Mouse (Mus musculus): ENCODE data around the gene Utp6. TPM values are rescaled to one million over a fixed set of nuclear protein-coding genes. Genes with fewer than 3 reads are reported as not detected.

Gene Utp6
- polyA plus RNA-seq, 1 experiment from 2014 or later, result 87.5 TPM

- Histone ChIP-seq H3K9ac (ENCODE audit: low read depth, low read length) (no peak overlapping the region), H3K4me3 (ENCODE audit: low read depth, low read length) (no peak overlapping the region), H3K36me3 (ENCODE audit: control insufficient read depth, insufficient read depth, low read length) (no peaks in the 10 kb centered on the region), H3K4me2 (replicated peaks; ENCODE audit: low read depth, low read length) (no peak overlapping the region), H3K9me3 (ENCODE audit: control insufficient read depth, low read length) (no peaks in the 10 kb centered on the region), H3K27ac (ENCODE audit: low read depth, low read length) (no peak overlapping the region), H3K27me3 (ENCODE audit: control insufficient read depth, insufficient read depth, low read length) (no peaks in the 10 kb centered on the region; the same call in 1 of the 2 replicates), H3K4me1 (replicated peaks; ENCODE audit: control insufficient read depth, insufficient read depth, low read length) (no peaks in the 10 kb centered on the region)
- ATAC-seq (ENCODE audit: low FRiP score) (no peak), DNase-seq (ENCODE audit: low spot score) (no peak)
- WGBS, result 81% methylated on average over 10 of the region's 10 CpGs
Measured at GRCm38 (mm10) chr11:79967752-79968151, 5.6 kb upstream of the Utp6 start.

DNA sequence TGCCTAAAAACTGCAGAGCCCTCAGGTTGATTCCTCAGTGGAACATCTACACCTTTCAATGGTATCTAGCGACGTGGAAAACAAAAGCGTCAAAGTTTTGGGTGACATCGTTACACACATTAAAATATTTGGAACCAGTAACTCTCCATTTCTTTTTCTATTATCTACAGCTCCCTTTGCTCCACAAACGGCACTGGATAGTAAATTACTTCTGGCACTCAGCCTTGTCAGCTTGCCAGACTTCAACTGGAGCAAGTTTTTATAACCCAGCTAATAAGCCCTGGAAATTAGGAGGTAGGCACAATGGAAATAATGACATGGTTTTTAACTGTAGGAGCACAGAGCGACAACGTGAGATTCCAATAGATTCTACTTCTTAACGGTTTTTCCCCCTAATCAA lies 3.7 kb upstream of the Utp6 start:
- whole genome bisulfite sequencing, result 80% methylated on average over 8 of the region's 8 CpGs
- Histone ChIP-seq H3K27ac (ENCODE audit: low read depth, low read length) (no peak overlapping the region), H3K27me3 (ENCODE audit: control insufficient read depth, insufficient read depth, low read length) (no peaks in the 10 kb centered on the region), H3K36me3 (ENCODE audit: control insufficient read depth, insufficient read depth, low read length) (no peaks in the 10 kb centered on the region), H3K4me1 (replicated peaks; ENCODE audit: control insufficient read depth, insufficient read depth, low read length) (no peaks in the 10 kb centered on the region), H3K9ac (ENCODE audit: low read depth, low read length) (no peak overlapping the region), H3K4me2 (replicated peaks; ENCODE audit: low read depth, low read length) (no peak overlapping the region), H3K9me3 (ENCODE audit: control insufficient read depth, low read length) (no peaks in the 10 kb centered on the region), H3K4me3 (ENCODE audit: low read depth, low read length) (no peak overlapping the region)
- no peak for DNase-seq (ENCODE audit: low spot score)
- ATAC-seq (ENCODE audit: low FRiP score), result no peak

- Histone ChIP-seq H3K4me3 (ENCODE audit: low read depth, low read length) (no peak overlapping the region), H3K4me2 (replicated peaks; ENCODE audit: low read depth, low read length) (no peak overlapping the region; the same call in 1 of the 2 replicates)
- WGBS, result 76% methylated on average over 8 of the region's 8 CpGs
Measured at GRCm38 (mm10) chr11:79963212-79963974, 1.2 kb upstream of the Utp6 start.

GRCm38 (mm10) chr11:79962877-79963183 lies 640 bp upstream of the Utp6 start:
- WGBS, result 8% methylated on average over 9 of the region's 9 CpGs
- ATAC-seq (ENCODE audit: low FRiP score), result peak; percentile 47; the same call in 1 of the 2 replicates

More at GRCm38 (mm10) chr11:79963212-79963974, 1.2 kb upstream of the Utp6 start:
- Histone ChIP-seq H3K36me3 (ENCODE audit: control insufficient read depth, insufficient read depth, low read length) (no peaks in the 10 kb centered on the region), H3K9me3 (ENCODE audit: control insufficient read depth, low read length) (no peaks in the 10 kb centered on the region), H3K9ac (ENCODE audit: low read depth, low read length) (no peak overlapping the region), H3K27me3 (ENCODE audit: control insufficient read depth, insufficient read depth, low read length) (no peaks in the 10 kb centered on the region), H3K4me1 (replicated peaks; ENCODE audit: control insufficient read depth, insufficient read depth, low read length) (no peaks in the 10 kb centered on the region), H3K27ac (ENCODE audit: low read depth, low read length) (no peak overlapping the region)
- ATAC-seq (ENCODE audit: low FRiP score) (no peak), DNase-seq (ENCODE audit: low spot score) (peak; percentile 11)

GRCm38 (mm10) chr11:79961346-79962124 lies 655 bp downstream of the Utp6 start:
- peak; percentile 8 for DNase-seq (ENCODE audit: low spot score)
- Histone ChIP-seq H3K4me3 (ENCODE audit: low read depth, low read length) (peak overlapping the region; percentile 75), H3K9me3 (ENCODE audit: control insufficient read depth, low read length) (no peaks in the 10 kb centered on the region), H3K36me3 (ENCODE audit: control insufficient read depth, insufficient read depth, low read length) (no peaks in the 10 kb centered on the region), H3K27ac (ENCODE audit: low read depth, low read length) (peak overlapping the region; percentile 47; the same call in 1 of the 2 replicates), H3K9ac (ENCODE audit: low read depth, low read length) (peak overlapping the region; percentile 61), H3K27me3 (ENCODE audit: control insufficient read depth, insufficient read depth, low read length) (no peaks in the 10 kb centered on the region), H3K4me1 (replicated peaks; ENCODE audit: control insufficient read depth, insufficient read depth, low read length) (no peaks in the 10 kb centered on the region), H3K4me2 (replicated peaks; ENCODE audit: low read depth, low read length) (peak overlapping the region; percentile 52)
- 0 out of 2 replicates have a peak, but pooled peaks have one; percentile 35 for ATAC-seq (ENCODE audit: low FRiP score)
- WGBS, result 5% methylated on average over 27 of the region's 27 CpGs

More at GRCm38 (mm10) chr11:79962877-79963183, 640 bp upstream of the Utp6 start:
- no peak overlapping the region for H3K27ac ChIP-seq (ENCODE audit: low read depth, low read length)
- no peaks in the 10 kb centered on the region for H3K9me3 ChIP-seq (ENCODE audit: control insufficient read depth, low read length)
- H3K4me2 ChIP-seq (replicated peaks; ENCODE audit: low read depth, low read length), result peak overlapping the region; percentile 42
- peak overlapping the region; percentile 38; the same call in 1 of the 2 replicates for H3K9ac ChIP-seq (ENCODE audit: low read depth, low read length)
- H3K27me3 ChIP-seq (ENCODE audit: control insufficient read depth, insufficient read depth, low read length), result no peaks in the 10 kb centered on the region
- no peak for DNase-seq (ENCODE audit: low spot score)
- peak overlapping the region; percentile 75 for H3K4me3 ChIP-seq (ENCODE audit: low read depth, low read length)
- H3K36me3 ChIP-seq (ENCODE audit: control insufficient read depth, insufficient read depth, low read length), result no peaks in the 10 kb centered on the region
- H3K4me1 ChIP-seq (replicated peaks; ENCODE audit: control insufficient read depth, insufficient read depth, low read length), result no peaks in the 10 kb centered on the region

DNA sequence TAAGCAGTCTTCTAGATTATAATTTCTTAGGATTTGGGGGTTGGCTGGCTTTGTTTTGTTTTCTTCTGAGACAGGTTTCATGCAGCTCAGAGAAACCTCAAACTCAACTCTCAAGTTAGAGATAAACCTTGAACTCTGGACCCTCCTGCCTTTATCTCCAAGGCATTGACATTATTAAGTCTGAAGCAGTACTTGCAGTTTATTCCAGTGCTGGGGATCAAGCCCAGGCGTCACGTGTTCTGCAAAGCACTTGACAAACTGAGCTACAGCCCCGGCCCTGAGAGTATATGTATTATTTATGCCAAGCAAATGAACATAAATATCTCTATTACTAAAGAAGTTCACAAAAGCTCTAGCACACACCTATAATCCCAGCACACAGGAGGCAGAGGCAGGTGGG lies 14.9 kb downstream of the Utp6 start:
- H3K4me3 ChIP-seq (ENCODE audit: low read depth, low read length), result no peak overlapping the region
- peaks cover 13% of the 10 kb centered on the region; the same call in 1 of the 2 replicates for H3K36me3 ChIP-seq (ENCODE audit: control insufficient read depth, insufficient read depth, low read length)
- H3K27ac ChIP-seq (ENCODE audit: low read depth, low read length), result no peak overlapping the region
- DNase-seq (ENCODE audit: low spot score) (no peak), ATAC-seq (ENCODE audit: low FRiP score) (no peak)
- no peak overlapping the region for H3K4me2 ChIP-seq (replicated peaks; ENCODE audit: low read depth, low read length)
- H3K9me3 ChIP-seq (ENCODE audit: control insufficient read depth, low read length), result no peaks in the 10 kb centered on the region
- no peaks in the 10 kb centered on the region for H3K4me1 ChIP-seq (replicated peaks; ENCODE audit: control insufficient read depth, insufficient read depth, low read length)
- no peak overlapping the region for H3K9ac ChIP-seq (ENCODE audit: low read depth, low read length)
- 96% methylated on average over 3 of the region's 3 CpGs for WGBS
- no peaks in the 10 kb centered on the region for H3K27me3 ChIP-seq (ENCODE audit: control insufficient read depth, insufficient read depth, low read length)

- ATAC-seq (ENCODE audit: low FRiP score), result no peak
- 91% methylated on average over 7 of the region's 7 CpGs for WGBS
Measured at GRCm38 (mm10) chr11:79943601-79944000, 18.6 kb downstream of the Utp6 start.

GRCm38 (mm10) chr11:79943136-79943535 lies 19.1 kb downstream of the Utp6 start:
- Histone ChIP-seq H3K9ac (ENCODE audit: low read depth, low read length) (no peak overlapping the region), H3K9me3 (ENCODE audit: control insufficient read depth, low read length) (no peaks in the 10 kb centered on the region), H3K36me3 (ENCODE audit: control insufficient read depth, insufficient read depth, low read length) (peaks cover 15% of the 10 kb centered on the region; the same call in 1 of the 2 replicates), H3K4me3 (ENCODE audit: low read depth, low read length) (no peak overlapping the region), H3K27me3 (ENCODE audit: control insufficient read depth, insufficient read depth, low read length) (no peaks in the 10 kb centered on the region), H3K27ac (ENCODE audit: low read depth, low read length) (no peak overlapping the region), H3K4me2 (replicated peaks; ENCODE audit: low read depth, low read length) (no peak overlapping the region), H3K4me1 (replicated peaks; ENCODE audit: control insufficient read depth, insufficient read depth, low read length) (no peaks in the 10 kb centered on the region)
- WGBS, result 95% methylated on average over 8 of the region's 8 CpGs
- DNase-seq (ENCODE audit: low spot score) (no peak), ATAC-seq (ENCODE audit: low FRiP score) (no peak)

More at GRCm38 (mm10) chr11:79943601-79944000, 18.6 kb downstream of the Utp6 start:
- no peaks in the 10 kb centered on the region for H3K4me1 ChIP-seq (replicated peaks; ENCODE audit: control insufficient read depth, insufficient read depth, low read length)
- no peak overlapping the region for H3K4me3 ChIP-seq (ENCODE audit: low read depth, low read length)
- no peak overlapping the region for H3K27ac ChIP-seq (ENCODE audit: low read depth, low read length)
- no peak overlapping the region for H3K9ac ChIP-seq (ENCODE audit: low read depth, low read length)
- H3K36me3 ChIP-seq (ENCODE audit: control insufficient read depth, insufficient read depth, low read length), result peaks cover 17% of the 10 kb centered on the region; the same call in 1 of the 2 replicates
- no peaks in the 10 kb centered on the region for H3K27me3 ChIP-seq (ENCODE audit: control insufficient read depth, insufficient read depth, low read length)
- no peak for DNase-seq (ENCODE audit: low spot score)
- H3K9me3 ChIP-seq (ENCODE audit: control insufficient read depth, low read length), result no peaks in the 10 kb centered on the region
- no peak overlapping the region for H3K4me2 ChIP-seq (replicated peaks; ENCODE audit: low read depth, low read length)
